Mouse (Mus musculus) embryonic stem cell, embryonic (primary cell): Measurements from ENCODE around the gene Tmem51.

Experiments
- CTCF ChIA-PET, 4 experiments: fragments of 300-600 bp in 2 of 4; fragments of 350-600 bp in 2 of 4; sonication (Branson Sonifier 250); formaldehyde crosslinking; loops; one replicate each; lab custom pipeline; 2022; ENCODE audit warnings: inconsistent platforms in 2 of 4; lab: Charles Lee
- POLR2A ChIA-PET, 4 experiments: fragments of 300-600 bp in 2 of 4; fragments of 350-600 bp in 2 of 4; sonication (Branson Sonifier 250); formaldehyde crosslinking; loops; one replicate each; lab custom pipeline; 2022; ENCODE audit warnings: antibody characterized with exemption in 4 of 4, inconsistent platforms in 1 of 4; lab: Charles Lee

The Tmem51 gene

GRCm38 (mm10) chr4:142070840-142071239, 13.3 kb downstream of the Tmem51 start:
- ChIA-PET POLR2A (interaction anchor here (0.5 to 42.6 kb wide), 141 partner anchors 1 to 1371 kb away, joined by 3 to 1562 read pairs (median 5); partner anchors contain the start of genes Tmem51 (in 4 of the 4), Fhad1 (in 3 of the 4), Casp9 (in 2 of the 4) and Kazn (in 1 of the 4)), CTCF (interaction anchor here (0.7 to 1.5 kb wide), 9 partner anchors 10 to 501 kb away, joined by 3 to 6 read pairs (median 3); partner anchors contain the start of gene Tmem51 (in 1 of the 4))

- ChIA-PET CTCF (interaction anchor here (0.5 to 1.6 kb wide), 13 partner anchors 9 to 808 kb away, joined by 3 to 6 read pairs (median 4); no protein-coding TSS in a partner anchor), POLR2A (interaction anchor here (0.5 to 42.6 kb wide), 107 partner anchors 3 to 1170 kb away, joined by 3 to 1562 read pairs (median 6); partner anchors contain the start of genes Fhad1 (in 3 of the 4), Tmem51 (in 3 of the 4), Casp9 (in 2 of the 4) and Tmem82 (in 1 of the 4))
Observed at GRCm38 (mm10) chr4:142068899-142069812, 14.9 kb downstream of the Tmem51 start.

- ChIA-PET CTCF (interaction anchor here in 2 of 4 experiments (0.6 to 2.0 kb wide), 2 partner anchors 8 to 18 kb away, joined by 3 to 6 read pairs; no protein-coding TSS in a partner anchor), POLR2A (interaction anchor here in 3 of 4 experiments (0.5 to 42.6 kb wide), 78 partner anchors 5 to 1233 kb away, joined by 3 to 1562 read pairs (median 4); partner anchors contain the start of genes Fhad1 (in 3 of the 3), Tmem51 (in 3 of the 3), Casp9 (in 2 of the 3) and Kazn (in 1 of the 3))
Observed at GRCm38 (mm10) chr4:142066576-142066975, 17.5 kb downstream of the Tmem51 start.

- ChIA-PET CTCF (interaction anchor here in 1 of 4 experiments (2.0 kb wide), 1 partner anchor 19 kb away, joined by 6 read pairs; no protein-coding TSS in a partner anchor), POLR2A (interaction anchor here in 3 of 4 experiments (0.5 to 42.6 kb wide), 39 partner anchors 6 to 780 kb away, joined by 3 to 1562 read pairs (median 7); partner anchors contain the start of genes Tmem51 (in 3 of the 3), Casp9 (in 2 of the 3) and Fhad1 (in 2 of the 3))
Observed at GRCm38 (mm10) chr4:142065835-142066234, 18.3 kb downstream of the Tmem51 start.

GRCm38 (mm10) chr4:142065270-142065669, 18.8 kb downstream of the Tmem51 start:
- POLR2A ChIA-PET, result interaction anchor here (0.8 to 42.6 kb wide), 24 partner anchors 7 to 780 kb away, joined by 3 to 1562 read pairs (median 13); partner anchors contain the start of genes Tmem51 (in 2 of the 4) and Casp9 (in 1 of the 4)
- CTCF ChIA-PET, result interaction anchor here in 2 of 4 experiments (0.5 to 1.1 kb wide), 2 partner anchors 16 to 45 kb away, joined by 4 to 6 read pairs; no protein-coding TSS in a partner anchor

GRCm38 (mm10) chr4:142064582-142065228, 19.4 kb downstream of the Tmem51 start:
- ChIA-PET POLR2A (interaction anchor here (0.5 to 42.6 kb wide), 24 partner anchors 7 to 769 kb away, joined by 3 to 1562 read pairs (median 4); partner anchors contain the start of genes Fhad1 (in 1 of the 4) and Tmem51 (in 1 of the 4)), CTCF (interaction anchor here (0.6 to 1.5 kb wide), 5 partner anchors 12 to 59 kb away, joined by 3 to 15 read pairs (median 6); no protein-coding TSS in a partner anchor)

- POLR2A ChIA-PET, result interaction anchor here (0.6 to 42.6 kb wide), 32 partner anchors 6 to 519 kb away, joined by 3 to 1562 read pairs (median 4); partner anchors contain the start of genes Fhad1 (in 2 of the 4), Tmem51 (in 2 of the 4) and Casp9 (in 1 of the 4)
Observed at GRCm38 (mm10) chr4:142063057-142063534, 21.0 kb downstream of the Tmem51 start.

GRCm38 (mm10) chr4:142061485-142062240, 22.4 kb downstream of the Tmem51 start:
- CTCF ChIA-PET, result interaction anchor here (0.6 to 2.7 kb wide), 11 partner anchors 13 to 239 kb away, joined by 3 to 9 read pairs (median 4); partner anchors contain the start of gene Tmem51 (in 1 of the 4)
- POLR2A ChIA-PET, result interaction anchor here (0.6 to 42.6 kb wide), 61 partner anchors 5 to 1417 kb away, joined by 3 to 1562 read pairs (median 5); partner anchors contain the start of genes Fhad1 (in 3 of the 4), Tmem51 (in 3 of the 4) and Pdpn (in 1 of the 4)

More at GRCm38 (mm10) chr4:142063057-142063534, 21.0 kb downstream of the Tmem51 start:
- CTCF ChIA-PET, result interaction anchor here in 3 of 4 experiments (0.6 to 2.7 kb wide), 4 partner anchors 10 to 100 kb away, joined by 3 to 9 read pairs (median 3); no protein-coding TSS in a partner anchor

GRCm38 (mm10) chr4:142060455-142061378, 23.4 kb downstream of the Tmem51 start:
- POLR2A ChIA-PET, result interaction anchor here (0.5 to 42.6 kb wide), 59 partner anchors 4 to 1559 kb away, joined by 3 to 1562 read pairs (median 5); partner anchors contain the start of genes Fhad1 (in 3 of the 4), Tmem51 (in 3 of the 4), Casp9 (in 1 of the 4) and Pdpn (in 1 of the 4)
- CTCF ChIA-PET, result interaction anchor here in 3 of 4 experiments (0.6 to 2.7 kb wide), 10 partner anchors 14 to 106 kb away, joined by 3 to 9 read pairs (median 4); partner anchors contain the start of gene Tmem51 (in 1 of the 3)

- ChIA-PET POLR2A (interaction anchor here (0.5 to 42.6 kb wide), 25 partner anchors 9 to 1237 kb away, joined by 3 to 1562 read pairs (median 3); partner anchors contain the start of genes Casp9 (in 2 of the 4), Tmem51 (in 2 of the 4) and Fhad1 (in 1 of the 4)), CTCF (interaction anchor here in 2 of 4 experiments (0.5 to 1.0 kb wide), 3 partner anchors 11 to 84 kb away, joined by 3 to 4 read pairs (median 3); no protein-coding TSS in a partner anchor)
Observed at GRCm38 (mm10) chr4:142059841-142060193, 24.3 kb downstream of the Tmem51 start.

GRCm38 (mm10) chr4:142059113-142059840, 24.8 kb downstream of the Tmem51 start:
- ChIA-PET POLR2A (interaction anchor here (0.5 to 42.6 kb wide), 26 partner anchors 10 to 1237 kb away, joined by 3 to 1562 read pairs (median 3); partner anchors contain the start of genes Casp9 (in 2 of the 4), Tmem51 (in 2 of the 4) and Fhad1 (in 1 of the 4)), CTCF (interaction anchor here in 2 of 4 experiments (0.5 to 1.4 kb wide), 4 partner anchors 11 to 84 kb away, joined by 3 to 4 read pairs (median 4); no protein-coding TSS in a partner anchor)

- CTCF ChIA-PET, result interaction anchor here in 2 of 4 experiments (0.7 to 1.4 kb wide), 5 partner anchors 9 to 489 kb away, joined by 3 to 4 read pairs (median 3); no protein-coding TSS in a partner anchor
- POLR2A ChIA-PET, result interaction anchor here in 3 of 4 experiments (0.9 to 42.6 kb wide), 12 partner anchors 9 to 64 kb away, joined by 3 to 1562 read pairs (median 5); partner anchors contain the start of gene Tmem51 (in 2 of the 3)
Observed at GRCm38 (mm10) chr4:142057529-142058216, 26.4 kb downstream of the Tmem51 start.

- POLR2A ChIA-PET, result interaction anchor here in 3 of 4 experiments (0.7 to 42.6 kb wide), 10 partner anchors 8 to 464 kb away, joined by 3 to 1562 read pairs (median 5); partner anchors contain the start of genes Tmem51 (in 2 of the 3) and Fhad1 (in 1 of the 3)
- CTCF ChIA-PET, result interaction anchor here in 3 of 4 experiments (0.6 to 1.3 kb wide), 8 partner anchors 29 to 1145 kb away, joined by 3 to 5 read pairs (median 4); no protein-coding TSS in a partner anchor
Observed at GRCm38 (mm10) chr4:142055600-142055999, 28.5 kb downstream of the Tmem51 start.
